Mouse (Mus musculus) thymus, postnatal 10 days (tissue): ENCODE results near the gene Bad.
"Not testable (repeated sequence)": the region's sequence is repeated elsewhere in the genome, so short reads cannot be mapped to it uniquely, and the experiment has no call there.

Experiments
- DNase-seq, 2 experiments: peaks; one replicate each; pipeline ENCODE4 v3.0.0; 2021; ENCODE audit warnings: low spot score in 2 of 2

Bad gene

DNA sequence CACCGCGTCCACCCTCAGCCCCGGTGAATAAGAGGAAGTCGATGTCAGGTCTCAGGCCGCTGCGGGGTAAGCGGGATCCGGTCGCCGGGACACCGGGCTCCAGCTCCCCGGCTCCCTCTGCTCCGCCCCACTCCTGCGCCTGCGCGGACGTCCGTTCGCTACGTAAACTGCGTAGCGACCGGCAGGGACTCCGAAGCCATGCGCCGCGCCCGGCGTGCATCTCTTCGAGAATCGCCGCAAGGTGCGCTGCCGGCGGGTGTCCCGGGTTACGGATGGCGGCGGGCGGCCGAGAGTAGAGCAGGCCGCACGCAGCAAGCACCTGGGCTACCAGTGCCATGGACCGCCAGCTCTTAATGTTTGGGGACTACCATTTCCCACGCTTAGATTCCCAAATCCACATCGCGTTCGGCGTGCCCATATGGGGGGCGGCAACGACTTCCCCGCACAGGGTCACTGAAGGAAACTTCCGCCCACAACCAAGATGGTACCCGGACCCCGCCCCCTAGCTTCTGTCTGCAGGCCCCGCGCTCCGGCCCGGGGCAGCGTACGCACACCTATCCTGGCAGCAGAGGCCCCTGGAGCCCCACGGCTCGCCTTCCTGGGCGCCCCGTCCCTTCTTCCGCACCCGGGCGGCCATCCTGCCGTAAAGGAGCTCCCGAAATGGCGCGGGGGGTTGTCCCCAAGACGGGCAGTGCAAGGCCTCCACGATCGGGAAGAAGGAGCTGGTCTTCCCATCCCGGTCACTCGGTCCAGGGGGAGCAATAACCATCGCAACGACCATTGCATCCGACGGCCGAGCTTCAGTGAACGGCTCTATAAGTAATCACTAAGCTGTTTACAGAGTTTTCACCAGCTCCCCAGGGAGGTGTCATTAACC lies at the start of gene Bad:
TSS of gene Bad (plus strand) at position 490 of the 877 bp plus-strand sequence.
- peak; percentile 86 to 95 for DNase-seq

DNA sequence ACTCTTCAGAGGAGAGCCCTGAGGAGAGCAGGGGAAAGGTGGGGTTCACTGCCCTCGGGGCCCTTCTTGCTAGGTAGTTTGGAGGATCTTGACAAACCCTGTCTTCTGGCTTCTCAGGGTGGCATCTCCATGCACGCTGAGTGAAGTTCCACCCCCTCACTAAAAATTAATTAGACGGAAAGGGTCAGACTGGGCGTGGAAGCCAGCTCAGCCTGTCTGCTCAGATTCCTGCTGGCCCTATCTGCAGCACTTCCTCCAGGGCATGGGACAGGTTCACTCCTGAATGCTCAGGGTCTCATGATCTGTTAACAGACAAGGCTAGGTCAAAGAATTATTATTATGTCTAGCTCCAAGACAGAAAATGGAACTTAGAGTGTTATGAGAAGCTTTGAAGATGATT lies 49.1 kb upstream of the Bad start:
- DNase-seq = no peak

DNA sequence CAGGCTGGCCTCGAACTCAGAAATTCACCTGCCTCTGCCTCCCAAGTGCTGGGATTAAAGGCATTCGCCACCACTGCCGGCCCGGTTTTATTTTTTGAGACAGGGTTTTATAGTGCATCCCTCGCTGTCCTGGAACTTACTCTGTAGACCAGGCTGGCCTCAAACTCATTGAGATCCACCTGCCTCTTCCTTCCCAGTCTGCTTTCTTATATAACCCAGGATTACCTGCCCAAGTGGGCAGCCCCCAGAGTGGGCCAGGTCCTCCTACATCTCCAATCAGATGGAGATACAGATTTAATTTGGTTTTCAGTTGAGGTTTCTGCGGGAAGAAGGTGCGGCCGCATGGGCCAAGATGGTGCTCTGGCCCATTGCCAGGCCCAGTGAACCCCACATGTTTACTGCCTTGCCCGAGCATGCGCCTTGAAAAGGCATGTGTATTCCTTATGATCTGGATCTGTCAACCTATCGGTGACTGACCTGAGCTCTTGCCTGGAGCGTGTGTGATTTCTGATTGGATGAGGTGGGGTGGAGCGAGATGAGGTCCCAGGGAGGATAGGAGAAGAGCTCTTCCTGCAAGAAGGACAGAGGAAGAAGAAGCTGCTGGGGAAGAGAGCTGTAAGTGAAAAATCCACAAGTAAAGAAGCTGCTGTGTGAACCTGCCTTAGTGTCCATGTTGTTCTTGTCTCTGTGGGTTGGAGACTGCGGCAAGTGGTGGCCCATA lies 47.8 kb upstream of the Bad start:
- no peak for DNase-seq

DNA sequence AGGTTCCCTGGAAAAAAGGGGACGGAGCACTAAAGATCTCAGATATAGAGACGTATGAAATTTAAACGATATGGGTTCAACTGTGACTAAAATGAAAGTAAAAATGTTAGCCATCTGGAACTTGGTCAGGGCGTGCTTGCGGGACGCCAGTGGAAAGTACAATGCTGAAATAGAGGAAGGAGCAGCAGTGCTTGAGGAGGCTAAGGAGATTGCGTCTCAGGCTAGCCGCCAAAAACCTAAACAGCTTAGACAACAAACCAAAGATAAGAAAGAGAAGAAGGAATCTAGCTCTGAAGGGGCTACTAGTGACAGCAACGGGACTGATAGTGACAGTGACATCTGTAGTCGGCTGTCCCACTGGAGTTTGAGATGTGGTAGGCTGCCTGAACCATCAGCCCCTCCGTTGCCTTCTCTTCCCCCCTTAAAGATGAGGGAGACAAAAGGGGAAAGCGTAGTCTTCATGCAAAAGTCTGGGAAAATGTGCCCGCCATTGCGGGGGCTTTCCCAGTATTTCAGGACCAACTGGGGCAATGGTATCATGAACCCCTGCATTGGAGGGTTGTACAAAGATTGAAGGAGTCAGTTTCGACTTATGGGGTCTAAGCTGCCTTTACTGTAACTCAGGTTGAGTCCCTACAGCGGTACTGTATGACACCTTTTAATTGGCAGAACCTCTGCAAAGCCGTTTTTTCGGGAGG lies 45.9 kb upstream of the Bad start:
- DNase-seq = not testable (repeated sequence)

DNA sequence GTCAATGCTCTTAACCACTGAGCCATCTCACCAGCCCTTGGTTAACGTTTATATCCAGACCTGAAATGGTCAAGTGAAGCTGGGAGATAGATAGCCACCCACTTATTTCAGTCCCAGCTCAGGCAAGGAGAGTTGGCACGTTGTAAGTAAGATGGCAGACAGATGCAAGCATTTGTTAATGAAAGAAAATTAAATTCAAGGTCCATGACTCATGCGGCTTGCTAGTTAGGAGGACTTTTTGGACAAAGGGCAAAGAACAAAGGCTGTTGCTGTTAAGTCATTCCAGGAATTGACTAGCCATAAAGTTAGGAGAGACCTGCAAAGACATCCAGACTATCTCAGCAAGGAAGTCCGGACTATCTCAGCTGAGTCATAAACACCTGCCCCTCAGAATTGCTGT lies 42.0 kb upstream of the Bad start:
- no peak for DNase-seq

DNA sequence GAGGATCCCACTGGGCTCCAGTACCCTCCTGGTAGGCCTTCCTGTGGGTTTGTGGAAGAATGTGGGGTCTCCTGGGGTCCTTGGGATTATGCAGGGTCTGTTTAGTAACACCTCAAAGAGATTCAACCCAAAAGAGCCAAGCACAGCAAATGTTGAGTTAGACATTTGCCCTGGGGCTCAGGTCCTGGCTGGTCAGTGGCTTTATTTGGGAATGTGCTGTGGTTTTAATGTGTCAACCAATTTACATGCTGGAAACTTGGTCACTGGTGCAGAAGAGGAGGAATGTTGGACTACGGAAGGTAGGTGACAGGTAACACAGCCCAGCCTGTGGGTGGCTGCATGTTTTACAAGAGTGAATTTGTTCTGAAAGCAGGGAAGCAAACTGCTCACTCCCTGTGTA lies 38.6 kb upstream of the Bad start:
- DNase-seq = no peak

DNA sequence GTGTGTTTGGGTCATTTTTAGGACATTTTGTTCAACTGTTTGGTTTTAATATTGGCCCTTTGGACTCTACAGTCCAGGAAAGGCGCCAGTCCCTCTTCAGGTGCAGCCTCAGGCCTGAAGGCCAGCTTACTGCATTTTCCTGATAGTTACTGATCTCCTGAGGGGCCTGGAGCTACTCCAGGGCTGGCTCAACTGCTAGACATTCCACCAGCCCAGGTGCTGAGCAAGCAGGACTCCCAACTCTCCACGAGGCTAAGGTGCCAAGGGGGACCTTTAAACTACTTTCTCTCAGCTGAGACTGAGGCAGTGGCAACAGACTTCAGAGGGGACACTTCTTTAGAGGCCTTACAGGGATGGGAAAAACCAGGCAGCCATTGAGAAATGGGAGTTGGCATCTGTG lies 36.8 kb upstream of the Bad start:
- no peak for DNase-seq

DNA sequence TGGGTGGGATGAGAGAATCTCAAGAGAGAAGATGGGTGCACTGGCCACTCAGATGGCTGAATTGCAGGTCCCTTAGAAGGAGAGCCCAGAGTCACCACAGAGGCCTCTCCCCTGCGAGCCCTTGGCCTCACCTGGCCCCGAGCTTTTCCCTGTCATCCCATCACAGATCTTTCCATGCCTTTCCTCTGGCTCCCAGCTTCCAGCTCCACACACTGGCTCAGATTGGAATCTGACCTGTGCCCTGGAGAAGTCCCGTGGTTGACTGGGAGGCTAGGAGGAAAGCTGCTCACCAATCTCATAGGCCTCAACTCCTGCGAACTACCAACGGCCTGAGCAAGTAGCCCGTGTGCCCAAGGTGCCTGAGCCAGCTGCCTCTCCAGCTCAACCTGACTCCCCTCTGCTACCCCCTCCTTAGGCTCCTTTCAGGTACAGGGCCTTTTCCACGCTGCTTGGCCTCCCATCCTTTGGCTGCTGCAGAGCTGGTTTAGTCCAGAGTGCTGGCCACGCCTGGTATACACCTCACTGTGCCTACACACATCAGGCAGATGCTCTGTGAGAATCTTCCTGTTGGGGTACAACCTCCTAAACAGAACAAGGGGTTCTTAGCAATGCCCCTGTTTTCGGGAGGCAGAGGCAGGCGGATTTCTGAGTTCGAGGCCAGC lies 36.0 kb upstream of the Bad start:
- no peak for DNase-seq

DNA sequence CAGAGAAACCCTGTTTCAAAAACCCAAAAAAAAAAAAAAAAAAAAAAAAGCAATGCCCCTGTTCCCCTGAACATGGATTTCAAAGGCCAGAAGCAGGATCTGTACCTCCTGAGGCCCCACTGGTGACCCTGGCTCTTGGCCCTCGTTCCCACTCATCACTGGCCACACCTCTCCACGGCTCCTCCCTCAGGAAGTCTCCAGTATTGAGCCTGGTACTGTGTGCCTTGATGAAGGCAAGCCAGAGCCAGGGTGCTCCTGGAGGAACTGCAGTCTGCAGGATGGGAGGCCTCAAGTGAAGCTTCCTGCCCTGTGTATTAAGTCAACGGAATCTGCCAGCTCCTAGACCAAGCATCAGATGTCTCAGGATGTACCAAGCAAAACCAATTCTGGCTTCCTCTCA lies 35.5 kb upstream of the Bad start:
- DNase-seq = no peak

DNA sequence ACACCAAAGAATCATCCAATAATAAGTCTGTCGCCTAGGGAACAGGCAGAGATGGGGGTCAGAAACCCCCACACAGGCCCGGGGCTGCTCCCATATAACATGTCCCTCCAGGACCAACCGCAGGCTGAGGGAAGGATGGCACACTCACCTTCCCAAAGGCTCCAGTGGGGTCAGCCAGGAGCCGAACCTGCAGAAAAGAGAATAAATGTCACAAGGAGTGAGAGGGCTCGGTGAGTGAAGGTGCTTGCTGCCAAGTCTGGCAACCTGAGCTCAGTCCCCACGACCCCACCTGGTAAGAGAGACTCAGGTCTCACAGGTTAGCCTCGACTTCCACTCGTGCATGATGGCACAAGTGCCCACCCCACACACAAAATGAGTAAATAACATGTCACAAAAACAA lies 34.6 kb upstream of the Bad start:
- no peak for DNase-seq

DNA sequence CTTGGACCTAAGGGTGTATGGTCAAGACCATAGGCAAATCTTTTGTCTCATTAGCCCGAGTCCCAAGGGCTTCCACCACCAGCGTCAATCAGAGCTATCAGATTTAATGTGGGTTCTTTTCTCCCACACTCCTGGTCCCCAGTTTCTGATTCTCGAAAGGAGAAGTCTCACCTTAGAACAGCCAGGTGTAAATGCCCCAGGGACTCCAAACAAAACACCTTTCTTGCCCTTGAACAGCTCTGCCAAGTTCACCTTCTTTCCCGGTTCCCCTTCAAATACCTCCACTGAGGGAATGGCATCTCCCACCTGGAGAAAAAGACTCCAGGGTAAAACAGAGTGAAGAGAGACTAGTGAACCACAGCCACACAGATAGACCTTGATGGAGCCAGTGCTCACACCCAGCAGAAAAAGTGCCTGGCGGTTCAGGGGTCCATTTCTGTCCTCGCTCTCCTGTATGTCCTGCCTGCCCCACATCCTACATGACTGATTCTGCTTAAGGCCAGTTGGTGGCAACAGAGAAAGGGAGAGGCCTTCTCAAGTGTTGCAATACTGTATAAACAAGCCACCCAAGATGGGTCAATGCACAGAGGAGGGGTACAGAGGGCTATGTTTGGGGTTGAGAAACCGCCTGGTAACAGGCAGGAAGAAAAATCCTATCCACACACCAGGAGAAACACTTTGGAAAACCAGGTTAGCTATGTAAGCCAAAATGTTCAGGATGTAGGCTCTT lies 33.7 kb upstream of the Bad start:
- DNase-seq = no peak

DNA sequence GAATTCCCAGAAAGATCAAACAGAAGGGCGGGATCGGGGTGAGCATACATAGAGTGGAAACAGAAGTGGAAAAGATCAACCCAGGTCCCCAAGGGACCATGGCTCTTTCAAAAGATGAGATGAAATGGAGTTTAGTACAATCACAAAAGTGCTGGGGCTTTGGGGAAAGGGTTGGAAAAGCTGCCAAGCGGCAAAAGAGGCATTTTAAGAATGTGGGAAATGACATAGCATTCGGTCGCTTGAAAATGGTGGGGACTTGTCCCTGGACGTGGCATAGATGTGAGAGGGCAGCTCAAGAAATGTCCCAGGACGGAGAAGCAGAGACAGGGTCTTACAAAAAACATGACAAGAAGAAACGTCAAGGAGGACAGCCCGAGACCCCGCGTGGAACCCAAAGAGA lies 32.6 kb upstream of the Bad start:
- DNase-seq = no peak

DNA sequence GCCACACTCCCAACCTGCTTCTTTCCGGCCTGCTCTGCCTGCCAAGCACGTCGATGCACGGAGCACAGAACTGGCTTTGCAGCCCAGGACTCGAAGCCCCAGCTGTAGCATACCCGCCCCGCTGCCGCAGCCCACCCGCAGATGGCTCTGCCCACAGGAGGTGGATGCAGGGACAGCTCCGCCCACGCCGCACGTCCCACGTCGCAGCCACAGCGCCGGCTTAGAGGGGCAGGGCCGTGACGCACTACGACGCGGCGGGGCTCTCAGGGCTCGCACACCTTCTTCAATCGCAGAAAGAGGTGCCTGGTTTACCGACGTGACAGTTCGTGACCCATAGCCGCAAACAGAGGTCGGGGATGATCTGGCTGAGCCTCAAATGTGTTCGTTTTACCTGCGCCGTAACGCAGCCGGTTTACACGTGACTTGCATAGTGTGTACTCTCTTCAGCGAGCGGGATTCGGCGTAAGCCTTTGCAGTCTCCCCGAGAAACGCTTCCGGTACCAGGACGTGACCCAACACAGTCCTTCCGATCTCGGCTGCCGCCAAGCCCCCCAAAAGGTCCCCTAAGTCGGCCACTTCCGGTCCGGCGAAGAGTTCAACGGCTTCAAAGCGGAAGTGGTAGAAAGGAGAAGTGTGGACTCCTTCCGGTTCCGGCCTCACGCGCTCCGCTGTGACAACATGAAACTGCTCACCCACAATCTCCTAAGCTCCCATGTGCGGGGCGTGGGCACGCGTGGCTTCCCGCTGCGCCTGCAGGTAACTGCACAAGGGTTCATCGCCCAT lies 32.0 kb upstream of the Bad start, which contains the start of the genes Trmt112 and Prdx5:
TSS of gene Trmt112 (plus strand) at position 192 of the 783 bp plus-strand sequence.
TSS of gene Prdx5 (minus strand) at position 600 of the 783 bp plus-strand sequence.
- DNase-seq = peak; percentile 87 to 91

DNA sequence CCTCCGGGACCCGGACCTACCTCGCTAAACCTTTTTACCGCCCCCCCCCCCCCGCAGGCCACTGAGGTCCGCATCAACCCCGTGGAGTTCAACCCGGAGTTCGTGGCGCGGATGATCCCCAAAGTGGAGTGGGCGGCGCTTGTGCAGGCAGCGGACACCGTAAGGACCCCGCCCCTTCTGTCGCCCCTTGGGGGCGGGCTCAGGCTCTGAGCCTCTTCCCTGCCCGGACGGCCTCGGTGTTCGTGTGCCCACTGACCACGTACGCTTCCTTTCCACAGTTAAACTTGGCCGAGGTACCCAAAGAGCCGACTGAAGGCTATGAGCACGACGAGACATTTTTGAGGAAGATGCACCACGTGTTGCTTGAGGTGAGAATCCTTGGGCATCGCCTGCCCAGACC lies 31.4 kb upstream of the Bad start:
- peak in 1 of 2 experiments; percentile 54 for DNase-seq

DNA sequence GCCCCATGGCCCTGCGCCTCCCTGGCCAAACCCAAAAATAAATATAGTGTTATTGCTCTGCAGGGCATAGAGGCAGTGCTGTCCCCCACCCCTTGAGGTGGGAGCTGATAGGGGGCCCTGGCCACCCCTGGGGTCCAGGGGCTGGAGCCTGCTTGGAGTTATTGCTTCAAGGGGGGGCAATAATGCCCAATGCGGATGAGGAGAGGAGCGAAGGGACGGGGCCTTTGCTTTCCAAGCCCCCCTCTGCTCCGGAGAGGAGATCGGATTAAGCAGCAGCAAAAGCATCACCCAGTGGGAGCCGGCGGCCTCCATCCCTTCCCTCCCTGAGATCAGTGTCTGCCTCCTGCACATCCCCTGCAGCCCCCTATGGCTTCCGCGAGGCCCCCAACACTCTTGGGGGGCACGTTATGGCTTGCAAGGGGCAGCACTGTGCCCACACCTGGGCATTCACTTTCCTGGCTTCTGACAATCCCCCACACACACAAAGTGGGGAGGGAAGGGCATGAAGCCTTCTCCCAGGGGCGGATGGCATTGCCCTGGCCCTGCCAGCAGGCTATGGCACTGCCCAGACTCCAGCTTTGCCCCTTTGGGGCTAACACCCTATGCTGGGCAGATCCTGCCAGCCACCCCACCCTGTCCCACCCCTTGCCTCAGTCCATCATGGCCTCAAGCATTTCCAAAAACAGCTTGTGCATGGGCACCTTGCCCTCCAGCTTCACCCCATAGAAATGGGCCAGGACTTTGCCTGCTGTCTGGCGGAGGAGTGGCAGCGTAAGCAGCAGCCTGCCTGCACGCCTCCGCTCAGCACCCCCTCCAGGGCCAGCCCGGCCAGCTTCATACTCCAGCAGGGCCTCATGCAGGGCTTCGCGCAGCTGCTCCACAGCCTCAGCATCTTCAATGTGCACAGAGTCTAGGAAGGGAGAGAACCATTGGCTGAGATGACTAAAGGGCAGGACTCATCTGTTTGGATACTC lies 30.3 kb upstream of the Bad start:
- DNase-seq = no peak

DNA sequence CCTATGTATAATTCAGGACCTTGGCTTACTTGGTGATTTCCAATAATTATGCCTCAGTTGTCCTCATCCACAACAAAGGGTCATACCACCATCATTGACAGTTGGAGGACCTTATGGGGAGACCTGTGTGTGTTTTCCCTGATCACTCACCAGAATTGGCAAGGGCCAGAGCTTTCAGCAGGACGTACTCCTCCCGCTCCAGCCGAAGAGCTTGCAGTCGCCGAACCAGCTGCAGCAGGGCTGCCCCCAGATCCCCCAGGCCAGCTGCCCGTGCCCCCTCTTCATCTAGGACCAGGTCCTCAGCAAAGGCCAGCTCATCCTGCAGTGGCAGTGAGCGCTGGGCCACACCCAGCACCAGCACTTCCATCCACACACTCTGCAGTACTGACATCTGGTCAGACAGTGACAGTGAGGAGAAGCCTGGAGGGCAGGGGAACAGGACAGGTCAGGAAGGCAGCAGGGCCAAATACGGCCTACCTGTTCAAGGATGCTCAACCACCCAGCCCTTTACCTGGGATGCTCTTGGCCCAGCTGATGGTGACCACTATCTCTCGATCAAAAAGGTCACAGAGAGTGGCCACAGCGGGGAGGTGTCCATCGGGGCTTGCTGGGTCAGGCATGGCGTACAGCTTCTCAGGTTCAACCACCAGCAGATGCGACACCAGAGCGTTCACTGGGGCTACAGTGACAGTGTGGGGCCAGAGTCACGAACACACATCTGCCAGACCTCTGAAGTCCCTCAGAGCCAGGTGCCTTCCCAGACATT lies 29.3 kb upstream of the Bad start:
- no peak for DNase-seq

DNA sequence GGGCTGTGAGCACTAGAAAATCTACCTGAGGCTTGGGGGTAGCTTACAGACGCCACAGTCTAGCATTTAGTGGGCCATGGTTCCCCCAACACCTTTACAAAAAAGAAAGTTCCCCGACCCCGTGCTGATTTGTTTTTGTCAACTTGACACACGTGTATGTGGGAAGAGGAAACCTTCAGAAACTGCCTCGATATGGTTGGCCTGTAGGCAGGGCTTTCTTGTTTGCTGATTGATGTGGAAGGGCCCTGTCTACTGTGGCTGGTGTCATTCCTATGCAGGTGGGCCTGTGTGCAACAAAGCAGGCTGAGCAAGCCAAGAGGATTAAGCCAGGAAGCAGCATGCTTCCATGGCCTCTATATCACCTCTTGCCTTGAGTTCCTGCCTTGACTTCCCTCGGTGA lies 28.6 kb upstream of the Bad start:
- no peak for DNase-seq

DNA sequence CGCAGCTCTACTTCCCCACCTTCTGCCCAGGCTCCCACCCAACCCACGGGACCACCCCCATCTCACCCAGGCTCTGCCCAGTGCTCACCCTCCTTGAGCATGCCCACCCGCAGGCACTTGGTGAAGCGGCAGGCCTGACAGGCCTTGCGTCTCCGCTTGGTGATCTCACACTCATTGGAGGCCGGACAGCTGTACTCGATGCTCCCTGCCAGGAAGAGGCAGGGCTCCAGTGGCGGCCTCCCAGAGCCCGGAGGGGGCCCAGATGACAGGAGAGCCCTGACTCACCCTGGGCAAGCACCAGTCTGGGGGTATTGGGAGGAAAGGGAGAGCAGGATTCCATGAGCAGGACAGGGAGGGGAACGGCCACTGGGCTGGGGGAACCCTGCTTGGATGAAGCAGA lies 27.7 kb upstream of the Bad start:
- DNase-seq = no peak
